Mouse (Mus musculus) thymus, postnatal 36 days (tissue): ENCODE measurements around the gene Ifi27l2a.

Experiments used
- DNase-seq, 2 experiments: peaks; one replicate each; pipeline ENCODE4 v3.0.0; 2022; ENCODE audit warnings: mixed read lengths in 2 of 2

Ifi27l2a gene

GRCm38 (mm10) chr12:103425729-103426470 is 17.6 kb downstream of the Ifi27l2a start, which contains the start of gene Ddx24:
TSS of gene Ddx24 (minus strand) at chr12:103425830.
- peak; percentile 96 to 99 for DNase-seq

DNA sequence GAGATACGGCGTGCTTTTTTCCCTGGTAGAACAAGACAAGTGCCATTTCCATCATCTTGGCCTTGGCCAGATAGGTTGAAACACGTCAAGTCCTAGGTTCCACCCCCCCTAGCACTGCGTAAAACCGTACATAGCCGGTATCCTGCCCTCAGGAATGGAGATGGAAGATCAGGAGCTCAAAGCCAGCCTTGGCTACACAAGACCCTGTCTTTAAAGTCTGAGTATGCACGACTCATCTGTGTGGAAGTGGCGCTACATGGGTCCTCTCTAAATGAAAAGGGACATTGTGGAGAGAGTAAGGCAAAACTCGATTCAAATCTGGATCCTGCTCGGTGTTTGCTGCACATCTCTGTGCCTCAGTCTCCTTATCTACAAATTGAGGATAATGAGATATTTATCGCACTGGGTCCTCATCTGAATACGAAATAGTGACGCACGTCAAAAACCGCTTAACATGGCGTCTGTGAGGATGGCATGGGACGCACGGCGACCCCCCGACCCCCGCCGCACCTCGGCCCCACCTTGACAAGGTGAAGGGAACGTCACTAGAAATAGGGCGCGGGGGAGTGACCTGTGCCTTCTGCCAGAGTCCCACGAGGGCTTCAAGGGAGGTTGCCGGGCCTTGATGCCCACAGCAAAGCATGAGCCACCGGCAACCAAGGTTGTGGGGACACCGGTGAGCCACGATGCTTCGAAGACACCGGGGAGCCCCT is 18.3 kb downstream of the Ifi27l2a start:
- no peak for DNase-seq

DNA sequence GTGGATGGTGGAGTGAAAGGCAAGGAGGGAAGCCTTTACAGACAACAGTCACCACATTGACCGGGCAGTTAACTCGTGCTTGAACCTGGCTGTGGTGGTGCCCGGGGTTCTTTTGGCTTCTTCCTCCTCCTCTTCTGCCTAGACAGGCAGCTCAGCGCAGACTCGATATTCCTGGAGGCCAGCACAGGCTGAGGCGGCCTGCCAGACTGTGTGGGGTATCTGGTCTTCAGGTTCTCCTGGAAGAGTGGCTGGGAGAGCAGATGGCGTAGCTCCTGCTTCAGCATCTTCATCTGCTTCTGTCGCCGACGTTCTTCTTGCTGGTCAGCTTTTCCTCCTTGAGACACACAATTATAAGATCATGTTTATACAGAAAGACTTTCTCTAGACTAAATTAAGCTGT is 35.3 kb downstream of the Ifi27l2a start:
- no peak for DNase-seq

GRCm38 (mm10) chr12:103407720-103408119 is 35.8 kb downstream of the Ifi27l2a start, which contains the start of gene 9330161L09Rik:
TSS of gene 9330161L09Rik (minus strand) at chr12:103407820.
- DNase-seq = no peak

- DNase-seq = no peak
Measured at GRCm38 (mm10) chr12:103404131-103404530, 39.3 kb downstream of the Ifi27l2a start.

- no peak for DNase-seq
Measured at GRCm38 (mm10) chr12:103396751-103397150, 46.7 kb downstream of the Ifi27l2a start.

- no peak for DNase-seq
Measured at GRCm38 (mm10) chr12:103395486-103396275, 47.8 kb downstream of the Ifi27l2a start.

DNA sequence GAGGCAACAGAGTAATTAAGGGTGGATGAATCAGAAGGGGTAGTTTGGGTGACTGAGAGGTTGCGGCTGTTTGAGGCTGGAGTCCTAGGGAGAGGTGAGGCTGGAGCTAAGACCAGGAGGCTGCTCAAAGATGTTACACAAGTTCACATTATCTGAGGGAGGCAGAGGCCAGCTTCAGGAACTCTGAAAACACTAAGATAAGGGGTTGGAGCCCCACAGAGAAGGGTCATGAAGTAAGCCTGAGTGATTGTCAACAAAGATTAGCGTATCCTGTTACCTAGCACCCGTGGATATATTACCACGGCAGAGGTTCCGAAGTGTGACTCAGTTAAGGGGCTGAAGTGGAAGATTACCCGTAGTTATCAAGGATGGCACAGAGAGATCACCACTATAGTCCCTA is 50.0 kb downstream of the Ifi27l2a start:
- DNase-seq = no peak
